1 mouse cellular context compared by ENCODE assay signal in the genomic region with DNA sequence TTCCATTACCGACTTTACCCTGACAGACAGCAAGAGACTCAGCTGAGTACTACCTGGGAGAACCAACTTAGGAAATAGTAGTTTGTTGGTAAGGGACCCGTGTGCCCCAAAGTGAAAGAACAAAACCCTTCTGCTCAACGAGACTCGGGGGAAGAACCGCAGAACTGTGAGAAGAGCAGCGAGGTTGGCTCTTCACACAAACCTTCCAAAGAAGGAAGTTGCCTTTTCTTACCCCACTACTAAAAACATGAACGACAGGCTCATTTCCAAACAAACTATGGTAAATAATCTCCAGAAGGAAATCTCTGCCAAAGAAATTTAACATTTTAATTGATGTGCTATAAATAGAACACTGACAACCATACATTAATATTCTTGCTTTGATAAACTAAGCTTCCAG.
TF ChIP-seq lines count a peak whose summit lies in the region.

No protein-coding gene starts in this region.

TF ChIP-seq in MEL, 35 proteins besides CTCF, POLR2A, EP300 and RAD21:
- TF ChIP-seq RCOR1 (IDR thresholded peaks at IDR 0.05; ENCODE audit: low read depth, low read length) (no peak), KAT2A (conservative IDR thresholded peaks at IDR 0.05; ENCODE audit: low read depth, low read length) (no peak), ZMIZ1 (IDR thresholded peaks at IDR 0.05; ENCODE audit: low read depth, low read length) (no peak)
